In genomic region chrX:158043057-158043843, GRCm38 (mm10) we compare ENCODE assay signal across 7 mouse cellular contexts. TPM values are rescaled to one million over a fixed set of nuclear protein-coding genes. Genes with fewer than 3 reads are reported as not detected.
DNase-seq lines count a peak whose midpoint lies in the region; TF ChIP-seq lines count a peak whose summit lies in the region.

Gene Cnksr2, minus strand, starts transcription at chrX:158043294.

- no peak for TF ChIP-seq CTCF in small intestine, adult 2 months (IDR thresholded peaks at IDR 0.05; ENCODE audit: extremely low read depth, insufficient read length, insufficient replicate concordance, low read depth, low read length)

- peak within 1 kb of the TSS; percentile 70 for H3K4me3 ChIP-seq in embryonic facial prominence, embryonic 10.5 days
- peak within 1 kb of the TSS; percentile 54 for H3K4me3 ChIP-seq in small intestine, adult 2 months (ENCODE audit: low read depth, low read length)

- DNase-seq in ES-CJ7 (ENCODE audit: low read depth, low spot score) (peak; percentile 12), R1 (ENCODE audit: low read depth, low spot score) (peak; percentile 25)
- peak; percentile 69 for DNase-seq in embryonic facial prominence, embryonic 10.5 days (ENCODE audit: low spot score)
- peak; percentile 9 for DNase-seq in heart, postnatal 4 days
- peak; percentile 51 to 56 for DNase-seq in layer of hippocampus, postnatal 36 days
- peak; percentile 0 for DNase-seq in lung, postnatal 14 days

- no peaks in the 10 kb centered on the region for H3K36me3 ChIP-seq in embryonic facial prominence, embryonic 10.5 days (replicated peaks)
- H3K36me3 ChIP-seq in small intestine, adult 2 months (ENCODE audit: control insufficient read depth, insufficient read depth, low read length), result no peaks in the 10 kb centered on the region

- H3K9me3 ChIP-seq in embryonic facial prominence, embryonic 10.5 days, result peaks cover 9% of the 10 kb centered on the region; the same call in 1 of the 2 replicates

- WGBS in embryonic facial prominence, embryonic 10.5 days, result 35% methylated on average over 99 of the region's 99 CpGs
- WGBS in small intestine, adult 2 months, result 18% methylated on average over 85 of the region's 99 CpGs

- TF ChIP-seq POLR2A in small intestine, adult 2 months (IDR thresholded peaks at IDR 0.05; ENCODE audit: low read depth, low read length), result no peak

- peak within 1 kb of the TSS; percentile 91 for H3K27ac ChIP-seq in embryonic facial prominence, embryonic 10.5 days (replicated peaks)
- H3K27ac ChIP-seq in small intestine, adult 2 months (ENCODE audit: insufficient read depth, low read depth, low read length), result no peak within 1 kb of the TSS

- peaks cover 32% of the 10 kb centered on the region for H3K27me3 ChIP-seq in embryonic facial prominence, embryonic 10.5 days (replicated peaks; ENCODE audit: low read depth, poor library complexity, severe bottlenecking)
- peaks cover 8% of the 10 kb centered on the region; the same call in 1 of the 2 replicates for H3K27me3 ChIP-seq in small intestine, adult 2 months (ENCODE audit: control insufficient read depth, insufficient read depth, low read length)

- H3K4me1 ChIP-seq in embryonic facial prominence, embryonic 10.5 days, result no peaks in the 10 kb centered on the region
- H3K4me1 ChIP-seq in small intestine, adult 2 months (ENCODE audit: control insufficient read depth, insufficient read depth, insufficient read length, low read length), result no peaks in the 10 kb centered on the region

RNA-seq across cellular contexts. Expression of gene Cnksr2, which starts in this region (rescaled TPM):
- polyA plus RNA-seq in embryonic facial prominence, embryonic 10.5 days (2016; fragmentation: Nextera tagmentation; extraction: Ambion mirVana), result 6.3 and 6.7 TPM in 2 replicates
- under 1 TPM; 0.17 to 0.23 TPM for total RNA-seq in heart, postnatal 4 days (2021)
- total RNA-seq in layer of hippocampus, postnatal 36 days (2021), result 100 to 1,000 TPM; 256 to 277 TPM
- 0.06 TPM in 1 of 2 replicates, not detected in the other for polyA plus RNA-seq in small intestine, adult 2 months (2012; rRNA removed)

Comparison
In these comparisons a context has a peak if more than half of its experiments do, and no peak if none do; other contexts are left out.
1. RNA of gene Cnksr2 (total RNA-seq): 256 to 277 TPM in layer of hippocampus, postnatal 36 days; 0.17 to 0.23 TPM in heart, postnatal 4 days; every median in the first group is over 100 times any median in the second.
2. Peak in DNase-seq in heart, postnatal 4 days; RNA of the gene not detected or under 1 TPM.
3. DNase-seq: peak in every context shown above with its lines; median percentile 69 in embryonic facial prominence, embryonic 10.5 days; 54 in layer of hippocampus, postnatal 36 days; 25 in R1; 12 in ES-CJ7; 9 in heart, postnatal 4 days; 0 in lung, postnatal 14 days.